Mouse (Mus musculus): Measurements from ENCODE around the gene Ezr.

The Ezr gene

GRCm38 (mm10) chr17:6768301-6768788 lies 14.2 kb downstream of the Ezr start:
- DNase-seq (ENCODE audit: low read depth): no peak

- DNase-seq (ENCODE audit: low read depth): no peak
These were observed 14.8 kb downstream of the Ezr start for GRCm38 (mm10) chr17:6767771-6768170.

GRCm38 (mm10) chr17:6766823-6767222 lies 15.8 kb downstream of the Ezr start:
- no peak for DNase-seq (ENCODE audit: low read depth)

GRCm38 (mm10) chr17:6765886-6766285 lies 16.7 kb downstream of the Ezr start:
- DNase-seq (ENCODE audit: low read depth): no peak

GRCm38 (mm10) chr17:6764730-6765129 lies 17.9 kb downstream of the Ezr start:
- no peak for DNase-seq (ENCODE audit: low read depth)

GRCm38 (mm10) chr17:6764227-6764593 lies 18.4 kb downstream of the Ezr start:
- DNase-seq (ENCODE audit: low read depth): no peak

- DNase-seq (ENCODE audit: low read depth): no peak
These were observed 18.9 kb downstream of the Ezr start for GRCm38 (mm10) chr17:6763513-6764226.

GRCm38 (mm10) chr17:6759717-6760292 lies 22.8 kb downstream of the Ezr start:
- DNase-seq (ENCODE audit: low read depth): no peak

GRCm38 (mm10) chr17:6758845-6759244 lies 23.7 kb downstream of the Ezr start:
- no peak for DNase-seq (ENCODE audit: low read depth)

GRCm38 (mm10) chr17:6757902-6758301 lies 24.7 kb downstream of the Ezr start:
- DNase-seq (ENCODE audit: low read depth): no peak

GRCm38 (mm10) chr17:6755873-6756272 lies 26.7 kb downstream of the Ezr start:
- no peak for DNase-seq (ENCODE audit: low read depth)

GRCm38 (mm10) chr17:6755176-6755575 lies 27.4 kb downstream of the Ezr start:
- peak; percentile 43 for DNase-seq (ENCODE audit: low read depth)

GRCm38 (mm10) chr17:6752375-6752774 lies 30.2 kb downstream of the Ezr start:
- no peak for DNase-seq (ENCODE audit: low read depth)

- DNase-seq (ENCODE audit: low read depth): no peak
These were observed 31.2 kb downstream of the Ezr start for GRCm38 (mm10) chr17:6751221-6751859.

GRCm38 (mm10) chr17:6748779-6749464 lies 33.7 kb downstream of the Ezr start:
- peak; percentile 64 for DNase-seq (ENCODE audit: low read depth)

- no peak for DNase-seq (ENCODE audit: low read depth)
These were observed 35.1 kb downstream of the Ezr start for GRCm38 (mm10) chr17:6747478-6747877.

GRCm38 (mm10) chr17:6746452-6747231 lies 35.9 kb downstream of the Ezr start:
- no peak for DNase-seq (ENCODE audit: low read depth)

- no peak for DNase-seq (ENCODE audit: low read depth)
These were observed 36.6 kb downstream of the Ezr start for GRCm38 (mm10) chr17:6745975-6746374.

GRCm38 (mm10) chr17:6745503-6745902 lies 37.1 kb downstream of the Ezr start:
- DNase-seq (ENCODE audit: low read depth): no peak

GRCm38 (mm10) chr17:6744871-6745270 lies 37.7 kb downstream of the Ezr start:
- DNase-seq (ENCODE audit: low read depth): no peak

- no peak for DNase-seq (ENCODE audit: low read depth)
These were observed 38.2 kb downstream of the Ezr start for GRCm38 (mm10) chr17:6744366-6744765.

GRCm38 (mm10) chr17:6743787-6744239 lies 38.8 kb downstream of the Ezr start:
- DNase-seq (ENCODE audit: low read depth): no peak

All from NIH3T3 (cell line).